Mouse (Mus musculus) neural tube, embryonic 15.5 days (tissue): ENCODE results near the gene Ociad1. TPM values are rescaled to one million over a fixed set of nuclear protein-coding genes. Genes with fewer than 3 reads are reported as not detected.
A peak's percentile ranks its signal among the peaks of the same experiment; 100 is the strongest.

ENCODE experiments used
- ATAC-seq: fragments of 200-750 bp; cut with Nextera tagmentation; 2 replicates; pipeline ENCODE4 v1.8.0; 2017; ENCODE audit warnings: mild to moderate bottlenecking, moderate TSS enrichment, moderate library complexity; ENCODE audit not compliant: low FRiP score
- H3K27ac ChIP-seq: fragments of 300-500 bp; sonication (generic); replicated peaks from 2 replicates; pipeline ENCODE4 v1.5.1; 2015; ENCODE audit warnings: mild to moderate bottlenecking, inconsistent platforms
- H3K27me3 ChIP-seq: fragments of 300-500 bp; sonication (generic); replicated peaks from 2 replicates; pipeline ENCODE4 v1.6.1; 2015; ENCODE audit warnings: inconsistent platforms
- H3K36me3 ChIP-seq: fragments of 300-500 bp; sonication (generic); 2 replicates; pipeline ENCODE4 v1.6.1; 2015; ENCODE audit warnings: inconsistent platforms
- H3K4me1 ChIP-seq: fragments of 300-500 bp; sonication (generic); 2 replicates; pipeline ENCODE4 v1.6.1; 2015; ENCODE audit warnings: inconsistent platforms
- H3K4me2 ChIP-seq: fragments of 300-500 bp; sonication (generic); 2 replicates; pipeline ENCODE4 v1.6.1; 2015; ENCODE audit warnings: inconsistent platforms, mild to moderate bottlenecking, moderate library complexity
- H3K4me3 ChIP-seq: fragments of 300-500 bp; sonication (generic); replicated peaks from 2 replicates; pipeline ENCODE4 v1.5.1; 2015; ENCODE audit warnings: mild to moderate bottlenecking, inconsistent platforms
- H3K9ac ChIP-seq: fragments of 300-500 bp; sonication (generic); replicated peaks from 2 replicates; pipeline ENCODE4 v1.6.1; 2015; ENCODE audit warnings: mild to moderate bottlenecking, inconsistent platforms
- H3K9me3 ChIP-seq: fragments of 300-500 bp; sonication (generic); replicated peaks from 2 replicates; pipeline ENCODE4 v1.6.1; 2016; ENCODE audit warnings: inconsistent platforms
- WGBS: fragments of 180-500 bp; shearing (Covaris S2); methylation state at CpG from one replicate; pipeline ENCODE4 v1.1.7; 2015; ENCODE audit warnings: mixed read lengths; 5-methylcytosine and 5-hydroxymethylcytosine counted together
- polyA plus RNA-seq: library from polyadenylated mRNA; unstranded; fragments of >200 nt; fragmentation: Nextera tagmentation; extraction: Ambion mirVana; gene quantifications from 2 replicates; pipeline ENCODE4 v1.2.1, GENCODE M21; 2015

Gene Ociad1
- polyA plus RNA-seq, 1 experiment from 2014 or later, result 411 TPM

- 68% methylated on average over 2 of the region's 2 CpGs for WGBS
These were observed 2.7 kb upstream of the Ociad1 start for GRCm38 (mm10) chr5:73289900-73290299.

DNA sequence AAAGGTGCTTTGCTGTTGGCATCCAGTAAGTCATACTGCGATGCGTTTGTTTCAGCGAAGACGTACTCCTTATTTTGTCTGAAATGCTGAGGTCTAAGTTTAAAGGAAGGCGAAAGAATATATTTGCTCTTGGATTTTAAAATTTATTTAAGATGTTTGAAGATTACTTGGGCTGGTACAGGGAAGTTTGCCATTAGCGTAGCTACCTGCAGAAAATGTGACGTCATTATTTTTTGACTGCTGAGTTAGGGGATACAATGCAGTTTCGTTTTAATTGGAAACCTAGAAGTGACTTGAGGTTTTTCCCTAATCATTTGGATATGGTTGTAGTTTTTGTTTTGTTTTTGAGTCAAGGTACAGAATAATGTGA, 859 bp downstream of the Ociad1 start:
- Histone ChIP-seq H3K4me3 (peak overlapping the region; percentile 92), H3K4me2 (peak overlapping the region; percentile 62), H3K36me3 (peaks cover 17% of the 10 kb centered on the region), H3K27me3 (no peaks in the 10 kb centered on the region), H3K27ac (peak overlapping the region; percentile 96; the same call in 1 of the 2 replicates), H3K9ac (peak overlapping the region; percentile 73), H3K4me1 (peaks cover 18% of the 10 kb centered on the region), H3K9me3 (no peaks in the 10 kb centered on the region)
- WGBS, result 15% methylated on average over 8 of the region's 8 CpGs
- no peak for ATAC-seq

More at GRCm38 (mm10) chr5:73289900-73290299, 2.7 kb upstream of the Ociad1 start:
- Histone ChIP-seq H3K4me2 (no peak overlapping the region), H3K27me3 (no peaks in the 10 kb centered on the region), H3K9ac (no peak overlapping the region), H3K36me3 (peaks cover 2% of the 10 kb centered on the region), H3K27ac (no peak overlapping the region), H3K4me1 (peaks cover 9% of the 10 kb centered on the region), H3K4me3 (no peak overlapping the region), H3K9me3 (no peaks in the 10 kb centered on the region)
- no peak for ATAC-seq

DNA sequence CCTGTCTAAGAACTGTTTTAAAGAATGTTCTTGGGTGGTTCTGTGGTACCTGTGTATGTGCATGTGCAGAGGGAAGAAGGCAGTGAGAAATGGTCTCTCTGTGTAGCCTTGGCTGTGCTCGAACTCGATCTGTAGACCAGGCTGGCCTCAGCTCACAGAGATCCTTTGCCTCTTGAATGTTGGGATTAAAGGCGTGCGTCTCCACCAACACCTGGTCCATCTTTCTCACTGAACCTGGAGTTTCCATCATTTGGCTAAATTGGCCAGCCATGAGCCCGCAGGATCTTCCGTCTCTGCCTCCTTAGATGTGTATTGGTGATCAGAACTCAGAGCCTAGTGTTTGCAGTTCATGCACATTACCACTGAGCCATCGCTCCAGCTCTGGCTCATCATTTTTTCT, 2.4 kb downstream of the Ociad1 start:
- no peak overlapping the region for H3K9ac ChIP-seq
- no peak for ATAC-seq
- no peaks in the 10 kb centered on the region for H3K9me3 ChIP-seq
- peaks cover 18% of the 10 kb centered on the region for H3K4me1 ChIP-seq
- peaks cover 26% of the 10 kb centered on the region for H3K36me3 ChIP-seq
- H3K4me3 ChIP-seq, result no peak overlapping the region
- WGBS, result 99% methylated on average over 7 of the region's 7 CpGs
- H3K27ac ChIP-seq, result no peak overlapping the region
- no peaks in the 10 kb centered on the region for H3K27me3 ChIP-seq
- no peak overlapping the region for H3K4me2 ChIP-seq

- Histone ChIP-seq H3K27ac (no peak overlapping the region), H3K9ac (no peak overlapping the region), H3K27me3 (no peaks in the 10 kb centered on the region), H3K4me3 (no peak overlapping the region), H3K9me3 (no peaks in the 10 kb centered on the region), H3K4me1 (peaks cover 18% of the 10 kb centered on the region), H3K36me3 (peaks cover 33% of the 10 kb centered on the region), H3K4me2 (no peak overlapping the region)
- 89% methylated on average over 4 of the region's 4 CpGs for WGBS
- ATAC-seq, result no peak
These were observed 3.3 kb downstream of the Ociad1 start for GRCm38 (mm10) chr5:73295916-73296315.

GRCm38 (mm10) chr5:73301601-73302307, 9.2 kb downstream of the Ociad1 start:
- 92% methylated on average over 7 of the region's 7 CpGs for WGBS
- Histone ChIP-seq H3K4me3 (no peak overlapping the region), H3K27ac (no peak overlapping the region), H3K4me2 (no peak overlapping the region), H3K4me1 (no peaks in the 10 kb centered on the region), H3K27me3 (no peaks in the 10 kb centered on the region), H3K9me3 (no peaks in the 10 kb centered on the region), H3K9ac (no peak overlapping the region), H3K36me3 (peaks cover 60% of the 10 kb centered on the region)
- no peak for ATAC-seq

- no peaks in the 10 kb centered on the region for H3K4me1 ChIP-seq
- no peak overlapping the region for H3K4me3 ChIP-seq
- H3K27me3 ChIP-seq, result no peaks in the 10 kb centered on the region
- WGBS, result 92% methylated on average over 12 of the region's 12 CpGs
- no peak overlapping the region for H3K9ac ChIP-seq
- no peaks in the 10 kb centered on the region for H3K9me3 ChIP-seq
- ATAC-seq, result no peak
- no peak overlapping the region for H3K4me2 ChIP-seq
- no peak overlapping the region for H3K27ac ChIP-seq
- H3K36me3 ChIP-seq, result peaks cover 73% of the 10 kb centered on the region
These were observed 11.9 kb downstream of the Ociad1 start for GRCm38 (mm10) chr5:73304507-73304906.

DNA sequence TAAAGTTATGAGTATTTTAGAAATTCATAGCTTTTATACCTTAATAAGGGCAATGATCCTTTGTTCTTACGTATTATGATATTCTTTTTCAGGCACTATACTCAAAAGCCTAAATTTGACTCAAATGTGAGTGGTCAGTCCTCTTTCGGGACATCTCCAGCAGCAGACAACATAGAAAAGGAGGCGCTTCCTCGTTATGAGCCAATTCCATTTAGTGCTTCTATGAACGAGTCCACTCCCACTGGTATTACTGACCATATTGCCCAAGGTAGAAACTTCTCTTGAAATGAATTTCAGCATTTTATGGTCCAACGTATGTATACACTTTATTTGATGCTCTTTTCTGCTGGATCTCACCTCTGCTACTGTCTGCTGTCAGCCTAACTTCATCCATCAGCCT, 13.9 kb downstream of the Ociad1 start:
- no peak for ATAC-seq
- no peaks in the 10 kb centered on the region for H3K9me3 ChIP-seq
- no peak overlapping the region for H3K4me2 ChIP-seq
- no peaks in the 10 kb centered on the region for H3K4me1 ChIP-seq
- H3K9ac ChIP-seq, result no peak overlapping the region
- WGBS, result 93% methylated on average over 6 of the region's 6 CpGs
- no peaks in the 10 kb centered on the region for H3K27me3 ChIP-seq
- H3K4me3 ChIP-seq, result no peak overlapping the region
- H3K27ac ChIP-seq, result no peak overlapping the region
- peaks cover 69% of the 10 kb centered on the region for H3K36me3 ChIP-seq

DNA sequence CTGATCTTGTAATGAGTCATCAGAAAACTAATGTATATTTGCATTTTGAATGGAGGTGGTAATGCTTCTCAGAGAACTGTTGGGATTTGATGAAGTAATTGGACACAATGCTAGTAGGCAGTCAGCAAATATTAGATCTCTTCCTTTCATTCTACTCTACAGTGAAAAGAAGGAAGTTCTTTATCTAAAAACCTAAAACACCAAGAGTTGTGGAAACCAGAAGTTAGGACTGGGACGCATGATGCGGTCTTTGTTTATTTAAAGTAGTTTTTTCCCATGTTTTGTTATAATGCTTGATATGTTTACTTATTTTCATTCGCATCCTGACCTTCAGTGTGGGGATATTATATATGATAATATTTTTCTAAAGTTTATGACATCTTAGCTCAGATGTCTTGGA, 14.7 kb downstream of the Ociad1 start:
- no peaks in the 10 kb centered on the region for H3K4me1 ChIP-seq
- no peak overlapping the region for H3K27ac ChIP-seq
- H3K4me3 ChIP-seq, result no peak overlapping the region
- H3K9me3 ChIP-seq, result no peaks in the 10 kb centered on the region
- no peaks in the 10 kb centered on the region for H3K27me3 ChIP-seq
- H3K4me2 ChIP-seq, result no peak overlapping the region
- H3K36me3 ChIP-seq, result peaks cover 64% of the 10 kb centered on the region
- no peak for ATAC-seq
- no peak overlapping the region for H3K9ac ChIP-seq
- 95% methylated on average over 3 of the region's 3 CpGs for WGBS

GRCm38 (mm10) chr5:73309496-73309895, 16.9 kb downstream of the Ociad1 start:
- no peak for ATAC-seq
- Histone ChIP-seq H3K36me3 (peaks cover 72% of the 10 kb centered on the region), H3K27me3 (no peaks in the 10 kb centered on the region), H3K27ac (no peak overlapping the region), H3K9ac (no peak overlapping the region), H3K9me3 (no peaks in the 10 kb centered on the region), H3K4me2 (no peak overlapping the region), H3K4me3 (no peak overlapping the region), H3K4me1 (no peaks in the 10 kb centered on the region)
- WGBS, result 92% methylated on average over 4 of the region's 4 CpGs

- peaks cover 75% of the 10 kb centered on the region for H3K36me3 ChIP-seq
- no peaks in the 10 kb centered on the region for H3K27me3 ChIP-seq
- 92% methylated on average over 1 of the region's 1 CpGs for WGBS
- no peak overlapping the region for H3K27ac ChIP-seq
- H3K4me1 ChIP-seq, result no peaks in the 10 kb centered on the region
- H3K4me3 ChIP-seq, result no peak overlapping the region
- H3K9ac ChIP-seq, result no peak overlapping the region
- no peak overlapping the region for H3K4me2 ChIP-seq
- ATAC-seq, result no peak
- no peaks in the 10 kb centered on the region for H3K9me3 ChIP-seq
These were observed 17.8 kb downstream of the Ociad1 start for GRCm38 (mm10) chr5:73310401-73310800.

DNA sequence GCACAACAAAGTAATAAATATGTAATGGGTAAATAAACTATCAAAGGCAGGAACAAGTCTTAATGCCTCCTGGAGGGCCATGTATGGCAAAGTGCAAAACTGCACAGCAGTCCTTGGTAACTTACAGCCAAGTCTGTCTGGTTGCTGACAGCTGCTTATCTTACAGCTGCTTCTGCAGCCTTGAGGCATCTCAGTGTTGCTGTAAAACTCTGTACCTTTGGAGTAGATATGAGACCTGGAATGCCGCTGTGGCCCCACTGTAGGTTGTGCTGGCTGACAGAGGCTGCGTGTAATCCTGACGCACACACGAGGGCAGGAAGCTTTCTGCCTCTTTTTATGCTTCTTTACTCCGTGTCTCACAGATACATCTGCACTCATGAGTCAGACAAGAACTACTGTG, 18.9 kb downstream of the Ociad1 start:
- H3K9me3 ChIP-seq, result no peaks in the 10 kb centered on the region
- no peak overlapping the region for H3K27ac ChIP-seq
- no peak for ATAC-seq
- no peak overlapping the region for H3K9ac ChIP-seq
- no peak overlapping the region for H3K4me2 ChIP-seq
- H3K36me3 ChIP-seq, result peaks cover 77% of the 10 kb centered on the region
- H3K27me3 ChIP-seq, result no peaks in the 10 kb centered on the region
- 96% methylated on average over 5 of the region's 5 CpGs for WGBS
- H3K4me3 ChIP-seq, result no peak overlapping the region
- no peaks in the 10 kb centered on the region for H3K4me1 ChIP-seq

GRCm38 (mm10) chr5:73313591-73313990, 21.0 kb downstream of the Ociad1 start:
- Histone ChIP-seq H3K4me3 (no peak overlapping the region), H3K36me3 (peaks cover 61% of the 10 kb centered on the region), H3K4me1 (no peaks in the 10 kb centered on the region), H3K9me3 (no peaks in the 10 kb centered on the region), H3K27me3 (no peaks in the 10 kb centered on the region), H3K27ac (no peak overlapping the region), H3K4me2 (no peak overlapping the region), H3K9ac (no peak overlapping the region)
- ATAC-seq, result no peak
- 95% methylated on average over 10 of the region's 10 CpGs for WGBS
